Mouse (Mus musculus): ENCODE results near the gene Catsperz. TPM values are rescaled to one million over a fixed set of nuclear protein-coding genes. Genes with fewer than 3 reads are reported as not detected.

Gene Catsperz
- polyA plus RNA-seq, 1 experiment from 2014 or later, result 3.0 TPM

DNA sequence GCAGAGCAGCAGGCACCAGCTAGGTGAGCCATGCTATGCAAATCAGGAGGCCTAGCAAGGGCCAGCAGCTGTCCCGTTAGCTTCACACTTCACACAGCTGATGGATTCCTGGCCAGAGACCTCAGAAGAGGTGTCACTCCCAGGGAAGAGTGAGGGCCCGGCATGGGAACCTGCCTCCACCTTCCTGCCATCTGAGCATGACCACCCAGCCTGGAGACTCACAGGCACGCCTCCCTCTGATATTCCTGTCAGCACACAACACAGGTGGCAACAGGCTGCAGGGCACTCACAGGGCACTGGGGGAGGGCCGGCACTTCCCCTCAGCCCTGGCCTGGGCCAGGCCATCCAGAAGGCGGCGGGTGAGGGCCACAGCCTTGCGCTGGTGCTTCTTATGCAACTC, 30.2 kb upstream of the Catsperz start:
- H3K36me3 ChIP-seq, result peaks cover 70% of the 10 kb centered on the region
- H3K9me3 ChIP-seq, result no peaks in the 10 kb centered on the region
- no peak overlapping the region for H3K9ac ChIP-seq
- WGBS, result 63% methylated on average over 7 of the region's 7 CpGs
- peaks cover 13% of the 10 kb centered on the region for H3K4me1 ChIP-seq
- no peak overlapping the region for H3K4me2 ChIP-seq (replicated peaks)
- no peak for ATAC-seq (ENCODE audit: low FRiP score, low read depth)
- H3K4me3 ChIP-seq, result no peak overlapping the region
- no peaks in the 10 kb centered on the region for H3K27me3 ChIP-seq
- no peak overlapping the region for H3K27ac ChIP-seq

DNA sequence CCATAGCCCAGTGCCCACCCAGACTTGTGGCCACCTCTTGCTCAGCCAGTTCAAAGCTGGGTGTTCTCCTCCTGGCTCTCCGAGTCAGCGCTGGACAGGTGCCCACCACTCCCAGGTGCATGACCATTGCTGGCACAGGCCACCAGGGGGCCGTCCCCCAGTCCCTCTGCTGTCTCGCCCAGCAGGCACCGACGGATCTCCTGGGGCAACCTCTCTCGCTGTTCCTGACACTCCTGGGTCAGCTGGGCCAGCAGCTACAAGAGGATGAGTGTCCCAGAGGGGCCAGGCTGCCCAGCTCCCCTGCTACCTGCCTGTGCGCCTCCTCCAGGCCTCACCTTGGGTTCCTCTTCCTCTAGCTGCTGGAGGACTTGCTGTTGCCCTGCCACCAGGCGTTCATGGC, 28.9 kb upstream of the Catsperz start:
- Histone ChIP-seq H3K4me2 (replicated peaks) (no peak overlapping the region), H3K27me3 (no peaks in the 10 kb centered on the region), H3K27ac (no peak overlapping the region), H3K9ac (no peak overlapping the region), H3K4me3 (no peak overlapping the region), H3K9me3 (no peaks in the 10 kb centered on the region), H3K36me3 (peaks cover 59% of the 10 kb centered on the region), H3K4me1 (peaks cover 19% of the 10 kb centered on the region)
- 58% methylated on average over 9 of the region's 9 CpGs for WGBS
- ATAC-seq (ENCODE audit: low FRiP score, low read depth), result no peak

DNA sequence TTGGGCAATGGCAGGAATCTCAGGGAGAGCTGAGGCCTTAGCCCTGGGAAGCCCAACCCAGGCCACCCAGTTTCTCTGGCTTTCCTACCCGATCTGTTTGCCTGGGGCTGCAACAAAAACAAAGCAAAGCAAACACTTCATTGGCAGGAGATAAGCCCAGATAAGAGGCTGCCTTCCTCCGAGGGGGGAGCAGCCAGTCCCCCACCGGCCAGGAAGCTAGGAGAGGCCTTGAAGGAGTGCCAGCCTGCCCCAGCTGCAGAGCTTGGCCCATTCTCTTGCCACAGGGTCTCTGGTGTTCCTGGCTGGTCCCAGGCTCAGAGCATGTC, 27.5 kb upstream of the Catsperz start:
- peak overlapping the region; percentile 69 for H3K4me3 ChIP-seq
- peak overlapping the region; percentile 84 for H3K9ac ChIP-seq
- H3K36me3 ChIP-seq, result peaks cover 48% of the 10 kb centered on the region
- peak overlapping the region; percentile 55; the same call in 1 of the 2 replicates for H3K27ac ChIP-seq
- no peaks in the 10 kb centered on the region for H3K9me3 ChIP-seq
- ATAC-seq (ENCODE audit: low FRiP score, low read depth), result no peak
- peak overlapping the region; percentile 97 for H3K4me2 ChIP-seq (replicated peaks)
- 15% methylated on average over 3 of the region's 3 CpGs for WGBS
- no peaks in the 10 kb centered on the region for H3K27me3 ChIP-seq
- peaks cover 19% of the 10 kb centered on the region for H3K4me1 ChIP-seq

DNA sequence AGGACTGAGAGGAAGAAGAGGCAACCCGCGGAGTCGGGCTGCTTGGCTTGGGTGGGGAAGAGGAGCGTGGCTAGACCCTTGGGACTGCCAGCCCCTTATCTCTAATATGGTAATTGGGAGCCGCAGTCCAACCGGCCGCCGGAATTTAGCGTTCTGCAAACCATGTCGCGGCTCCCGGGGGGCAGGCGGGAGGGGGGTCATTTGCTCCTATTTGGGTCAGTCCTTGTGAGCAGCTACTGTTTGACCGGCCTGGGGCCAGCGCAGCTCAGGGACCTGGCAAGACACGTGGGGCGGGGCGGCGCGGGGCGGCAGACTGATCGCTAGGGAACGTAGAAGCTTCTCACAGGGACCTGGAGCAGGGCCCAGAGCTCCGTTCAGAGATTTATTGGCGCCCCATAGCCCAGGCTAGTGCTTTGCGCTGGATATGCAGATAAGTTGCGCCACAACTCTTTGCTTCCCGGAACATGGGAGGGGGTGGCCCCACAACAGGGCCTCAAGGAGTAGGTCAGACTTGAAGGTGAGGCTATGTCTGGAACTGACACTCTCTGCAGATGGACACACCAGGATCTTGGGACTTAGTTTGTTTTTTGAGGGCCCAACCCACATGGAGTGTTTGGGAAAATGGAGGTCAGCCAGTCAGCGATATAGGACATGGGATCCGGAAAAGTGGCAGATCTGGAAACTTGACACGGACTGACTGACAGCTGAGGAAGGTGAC, 27.0 kb upstream of the Catsperz start:
- Histone ChIP-seq H3K27me3 (no peaks in the 10 kb centered on the region), H3K9ac (peak overlapping the region; percentile 84), H3K36me3 (peaks cover 43% of the 10 kb centered on the region), H3K4me3 (peak overlapping the region; percentile 69), H3K27ac (peak overlapping the region; percentile 95), H3K4me2 (replicated peaks) (peak overlapping the region; percentile 97), H3K9me3 (no peaks in the 10 kb centered on the region), H3K4me1 (peaks cover 19% of the 10 kb centered on the region)
- ATAC-seq (ENCODE audit: low FRiP score, low read depth), result peak; percentile 13; the same call in 1 of the 2 replicates
- WGBS, result 3% methylated on average over 31 of the region's 31 CpGs

DNA sequence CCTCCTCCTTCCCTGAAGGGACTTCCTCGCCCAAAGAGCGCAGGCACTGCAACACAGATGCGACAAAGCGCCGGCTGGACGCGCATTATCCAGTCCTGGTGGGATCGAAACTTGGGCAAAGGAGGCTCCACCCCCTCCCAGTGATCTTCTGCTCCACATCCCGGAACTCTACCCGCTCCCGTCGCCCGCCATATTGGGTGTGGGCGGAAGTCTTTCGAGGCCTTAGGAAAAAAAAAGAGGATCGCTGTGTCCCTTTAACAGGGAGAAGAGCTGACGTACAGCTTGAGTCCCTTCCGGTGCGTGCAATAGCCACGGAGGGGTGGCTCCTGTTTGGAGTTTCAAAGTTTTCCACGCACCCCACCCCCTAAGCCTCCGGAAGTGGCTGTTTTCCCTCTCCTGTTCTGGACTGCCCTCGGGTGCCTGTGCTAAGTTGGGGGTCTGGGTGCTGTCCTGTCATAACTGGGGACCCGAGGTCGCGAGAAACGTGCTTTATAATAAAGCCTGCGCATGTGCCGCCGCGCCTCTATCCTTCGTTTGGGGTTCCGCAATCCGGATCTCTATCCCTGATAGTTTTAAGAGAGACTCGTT, 26.3 kb upstream of the Catsperz start:
- Histone ChIP-seq H3K9ac (peak overlapping the region; percentile 84), H3K36me3 (peaks cover 36% of the 10 kb centered on the region), H3K27me3 (no peaks in the 10 kb centered on the region), H3K27ac (peak overlapping the region; percentile 95), H3K4me1 (peaks cover 19% of the 10 kb centered on the region), H3K4me3 (peak overlapping the region; percentile 69), H3K9me3 (no peaks in the 10 kb centered on the region), H3K4me2 (replicated peaks) (peak overlapping the region; percentile 97)
- peak; percentile 83 for ATAC-seq (ENCODE audit: low FRiP score, low read depth)
- WGBS, result under 1% methylated on average over 35 of the region's 35 CpGs

DNA sequence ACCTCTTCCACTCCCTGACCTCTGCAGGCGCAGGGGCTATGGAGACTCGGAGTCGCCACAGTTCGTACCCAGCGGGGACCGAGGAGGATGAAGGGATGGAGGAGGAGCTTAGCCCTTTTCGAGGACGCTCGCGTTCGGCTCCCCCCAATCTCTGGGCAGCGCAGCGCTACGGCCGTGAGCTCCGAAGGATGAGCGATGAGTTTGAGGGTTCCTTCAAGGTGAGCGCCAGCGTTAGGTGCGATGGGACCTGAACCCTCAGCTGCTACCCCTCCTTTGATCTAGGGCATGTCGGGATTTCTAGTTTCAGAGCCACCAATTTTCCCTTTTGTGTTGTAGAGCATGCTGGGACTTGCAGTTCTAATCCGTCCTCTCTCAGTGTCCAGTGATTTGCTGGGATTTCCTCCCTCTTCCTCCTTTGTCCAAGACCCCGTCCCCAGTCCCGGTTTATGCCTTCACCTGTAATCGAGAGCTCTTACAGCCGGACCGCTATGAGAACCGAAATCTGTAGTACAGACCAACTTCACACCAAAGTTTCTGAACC, 25.5 kb upstream of the Catsperz start:
- H3K27ac ChIP-seq, result peak overlapping the region; percentile 95
- peak; percentile 31 for ATAC-seq (ENCODE audit: low FRiP score, low read depth)
- H3K9me3 ChIP-seq, result no peaks in the 10 kb centered on the region
- H3K4me2 ChIP-seq (replicated peaks), result peak overlapping the region; percentile 97
- peaks cover 19% of the 10 kb centered on the region for H3K4me1 ChIP-seq
- H3K27me3 ChIP-seq, result no peaks in the 10 kb centered on the region
- H3K9ac ChIP-seq, result peak overlapping the region; percentile 84
- WGBS, result under 1% methylated on average over 28 of the region's 28 CpGs
- peaks cover 34% of the 10 kb centered on the region for H3K36me3 ChIP-seq
- peak overlapping the region; percentile 69 for H3K4me3 ChIP-seq

DNA sequence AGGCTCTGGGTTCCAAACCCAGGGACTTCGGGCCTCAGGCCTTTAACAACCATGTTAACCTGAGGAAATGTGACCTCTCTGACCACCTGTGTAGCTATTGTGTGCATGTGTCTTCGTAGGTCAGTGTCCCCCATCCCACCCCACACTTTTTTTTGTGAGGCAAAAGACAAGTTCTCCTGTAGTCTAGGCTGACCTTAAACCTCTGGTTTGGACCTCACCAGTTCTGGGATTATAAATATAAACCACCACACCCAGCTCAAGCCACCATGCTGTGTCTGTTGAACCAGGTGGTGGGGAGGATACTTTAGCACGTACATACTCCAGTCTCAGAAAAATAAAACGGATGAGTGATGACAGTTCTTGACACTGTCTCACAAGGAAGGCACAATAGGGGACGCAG, 24.8 kb upstream of the Catsperz start:
- Histone ChIP-seq H3K9me3 (no peaks in the 10 kb centered on the region), H3K36me3 (peaks cover 31% of the 10 kb centered on the region), H3K4me2 (replicated peaks) (peak overlapping the region; percentile 97), H3K4me1 (peaks cover 19% of the 10 kb centered on the region), H3K9ac (peak overlapping the region; percentile 84), H3K27ac (peak overlapping the region; percentile 95), H3K4me3 (peak overlapping the region; percentile 69), H3K27me3 (no peaks in the 10 kb centered on the region)
- WGBS, result 70% methylated on average over 5 of the region's 5 CpGs
- ATAC-seq (ENCODE audit: low FRiP score, low read depth), result no peak

DNA sequence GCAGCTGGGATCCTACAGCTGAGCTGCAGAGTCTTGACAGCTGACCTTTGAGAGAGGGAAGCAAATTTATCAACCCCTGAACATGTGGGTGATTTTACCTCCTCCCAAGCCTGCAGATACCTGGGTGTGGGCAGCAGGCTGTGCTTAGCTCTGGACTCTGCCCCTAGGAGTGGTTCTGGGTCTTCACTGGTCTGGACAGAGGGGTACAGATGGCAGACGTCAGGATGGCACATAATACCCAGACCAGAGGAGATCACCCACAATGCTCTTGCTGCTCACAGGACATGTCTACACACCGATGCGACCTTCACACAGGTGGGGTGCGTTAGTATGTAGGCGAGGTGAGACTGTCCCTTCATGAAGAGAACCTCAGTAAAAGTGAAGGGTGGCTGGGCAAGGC, 24.4 kb upstream of the Catsperz start:
- no peak for ATAC-seq (ENCODE audit: low FRiP score, low read depth)
- Histone ChIP-seq H3K27me3 (no peaks in the 10 kb centered on the region), H3K9ac (no peak overlapping the region; the same call in 1 of the 2 replicates), H3K9me3 (no peaks in the 10 kb centered on the region), H3K36me3 (peaks cover 27% of the 10 kb centered on the region), H3K4me2 (replicated peaks) (peak overlapping the region; percentile 97; the same call in 1 of the 2 replicates), H3K4me1 (peaks cover 19% of the 10 kb centered on the region), H3K4me3 (0 out of 2 replicates have a peak overlapping the region, but pooled peaks have one; percentile 5), H3K27ac (no peak overlapping the region)
- WGBS, result 92% methylated on average over 5 of the region's 5 CpGs

DNA sequence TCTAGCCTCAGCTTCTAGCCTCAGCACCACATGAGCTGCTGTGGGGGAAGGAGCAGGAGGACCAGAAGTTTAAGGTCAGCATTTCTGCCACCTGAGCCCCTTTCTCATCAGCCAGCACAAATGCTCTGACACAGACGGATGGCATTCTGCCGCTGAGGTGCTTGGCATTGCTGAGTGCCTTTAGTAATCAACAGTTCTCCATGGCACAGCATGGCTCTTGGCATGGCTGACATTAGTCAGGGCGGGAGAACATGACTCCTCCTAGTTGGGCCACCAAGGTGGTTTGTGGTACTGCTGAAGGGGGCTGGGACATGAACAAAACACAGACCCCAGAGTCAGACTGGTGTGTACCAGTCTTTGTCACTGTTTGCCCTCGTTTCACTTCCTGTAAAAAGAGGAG, 23.0 kb upstream of the Catsperz start:
- H3K4me3 ChIP-seq, result no peak overlapping the region
- peaks cover 16% of the 10 kb centered on the region for H3K36me3 ChIP-seq
- H3K9me3 ChIP-seq, result no peaks in the 10 kb centered on the region
- no peak for ATAC-seq (ENCODE audit: low FRiP score, low read depth)
- no peaks in the 10 kb centered on the region for H3K27me3 ChIP-seq
- 81% methylated on average over 4 of the region's 4 CpGs for WGBS
- peaks cover 23% of the 10 kb centered on the region for H3K4me1 ChIP-seq
- no peak overlapping the region for H3K4me2 ChIP-seq (replicated peaks)
- H3K9ac ChIP-seq, result no peak overlapping the region
- H3K27ac ChIP-seq, result no peak overlapping the region

DNA sequence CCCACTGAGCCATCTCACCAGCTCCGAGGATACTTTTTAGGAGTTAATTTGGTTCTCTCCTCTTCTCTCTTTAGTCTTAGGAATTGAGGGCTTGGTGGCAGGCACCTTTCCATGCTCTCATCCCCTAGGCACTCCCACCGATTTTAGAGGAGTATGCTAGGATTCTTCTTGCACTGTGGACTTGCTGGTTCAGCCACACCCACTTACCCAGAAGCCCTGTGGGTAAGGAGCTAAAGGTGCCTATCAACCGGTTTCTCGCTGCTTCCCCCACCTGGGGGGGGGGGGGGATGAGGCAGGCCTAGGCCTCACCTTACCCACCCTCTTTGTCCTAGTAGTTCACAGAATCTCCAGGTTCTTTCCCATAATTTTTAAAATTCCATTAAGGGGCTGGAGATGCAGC, 22.6 kb upstream of the Catsperz start:
- H3K27ac ChIP-seq, result no peak overlapping the region
- WGBS, result 43% methylated on average over 4 of the region's 4 CpGs
- peaks cover 23% of the 10 kb centered on the region for H3K4me1 ChIP-seq
- ATAC-seq (ENCODE audit: low FRiP score, low read depth), result no peak
- peaks cover 16% of the 10 kb centered on the region for H3K36me3 ChIP-seq
- no peaks in the 10 kb centered on the region for H3K27me3 ChIP-seq
- no peak overlapping the region for H3K4me2 ChIP-seq (replicated peaks)
- H3K9me3 ChIP-seq, result no peaks in the 10 kb centered on the region
- H3K9ac ChIP-seq, result no peak overlapping the region
- no peak overlapping the region for H3K4me3 ChIP-seq

DNA sequence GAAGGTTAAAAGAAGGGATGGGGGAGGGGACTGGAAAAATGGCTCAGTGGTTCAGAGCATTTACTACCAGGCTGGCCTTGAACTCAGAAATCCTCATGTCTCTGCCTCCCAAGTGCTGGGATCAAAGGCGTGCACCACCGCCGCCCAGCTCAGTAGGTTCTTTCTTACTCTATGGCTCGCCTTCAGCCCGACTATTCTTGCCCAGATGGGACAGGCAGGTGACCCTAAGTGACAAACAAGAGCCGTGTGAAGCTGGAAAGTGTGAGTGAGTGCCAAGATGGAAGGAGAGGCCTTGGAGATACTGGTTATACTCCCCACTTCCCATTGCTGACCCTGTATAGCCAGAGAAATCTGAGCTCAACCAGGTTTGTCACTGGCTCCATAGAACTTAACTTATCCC, 18.5 kb upstream of the Catsperz start:
- Histone ChIP-seq H3K27ac (no peak overlapping the region), H3K4me3 (no peak overlapping the region), H3K27me3 (no peaks in the 10 kb centered on the region), H3K4me2 (replicated peaks) (no peak overlapping the region), H3K4me1 (peaks cover 24% of the 10 kb centered on the region), H3K9me3 (no peaks in the 10 kb centered on the region), H3K36me3 (peaks cover 11% of the 10 kb centered on the region), H3K9ac (no peak overlapping the region)
- ATAC-seq (ENCODE audit: low FRiP score, low read depth), result no peak
- 89% methylated on average over 6 of the region's 6 CpGs for WGBS

DNA sequence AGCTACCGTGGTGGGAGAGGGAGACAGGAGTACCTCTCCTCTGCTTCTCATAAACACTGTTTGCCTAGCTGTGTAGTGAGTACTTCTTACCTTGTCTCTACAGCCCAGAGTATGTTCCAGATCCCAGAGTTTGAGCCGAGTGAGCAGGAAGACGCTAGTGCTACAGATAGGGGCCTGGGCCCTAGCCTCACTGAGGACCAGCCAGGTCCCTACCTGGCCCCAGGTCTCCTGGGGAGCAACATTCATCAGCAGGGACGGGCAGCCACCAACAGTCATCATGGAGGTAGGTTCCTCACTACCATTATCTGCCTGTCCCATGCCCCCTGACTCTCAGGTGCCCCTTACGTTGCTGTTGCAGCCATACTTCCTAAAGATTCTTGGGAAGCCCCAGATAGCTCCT, 17.6 kb upstream of the Catsperz start:
- ATAC-seq (ENCODE audit: low FRiP score, low read depth), result 0 out of 2 replicates have a peak, but pooled peaks have one; percentile 2

More for the DNA sequence above, 17.6 kb upstream of the Catsperz start:
- Histone ChIP-seq H3K4me1 (peaks cover 24% of the 10 kb centered on the region), H3K9me3 (no peaks in the 10 kb centered on the region), H3K36me3 (peaks cover 11% of the 10 kb centered on the region; the same call in 1 of the 2 replicates), H3K4me2 (replicated peaks) (peak overlapping the region; percentile 98), H3K27ac (peak overlapping the region; percentile 90), H3K4me3 (peak overlapping the region; percentile 70), H3K9ac (peak overlapping the region; percentile 85), H3K27me3 (0 out of 2 replicates have a peak, but pooled peaks cover 1% of the 10 kb centered on the region)
- WGBS, result 24% methylated on average over 5 of the region's 5 CpGs
